ENCODE assay signal across 29 mouse cellular contexts in genomic region chr15:10593094-10593493, GRCm38 (mm10). TPM values are rescaled to one million over a fixed set of nuclear protein-coding genes. Genes with fewer than 3 reads are reported as not detected.
DNase-seq lines count a peak whose midpoint lies in the region; ATAC-seq and TF ChIP-seq lines count a peak whose summit lies in the region.
"Had no signal": no experiment of that assay in that cellular context is flagged by ENCODE, and none has a peak within 500 bp of the region (broad histone marks: within the 10 kb centered on the region; RNA-seq: fewer than 3 reads in every experiment).

No protein-coding gene starts in this region.

- H3K9me3 ChIP-seq in lung, embryonic 16.5 days (ENCODE audit: control insufficient read depth, low read length): no peaks in the 10 kb centered on the region
- H3K9me3 ChIP-seq: forebrain, embryonic 12.5 days; heart, embryonic 13.5 days; hindbrain, embryonic 15.5 days had no signal

- H3K4me1 ChIP-seq in lung, embryonic 16.5 days (replicated peaks; ENCODE audit: control insufficient read depth, insufficient read depth, low read length): peaks cover 4% of the 10 kb centered on the region
- peaks cover under 1% of the 10 kb centered on the region; the same call in 1 of the 2 replicates for H3K4me1 ChIP-seq in lung, adult 2 months (ENCODE audit: control insufficient read depth, insufficient read depth, low read length)
- H3K4me1 ChIP-seq: forebrain, embryonic 12.5 days; hindbrain, embryonic 15.5 days had no signal

- H3K27me3 ChIP-seq in lung, embryonic 16.5 days (ENCODE audit: control insufficient read depth, insufficient read depth, low read depth, low read length): no peaks in the 10 kb centered on the region
- H3K27me3 ChIP-seq: forebrain, embryonic 12.5 days; heart, embryonic 13.5 days; hindbrain, embryonic 15.5 days; Patski had no signal

- no peak overlapping the region for H3K4me3 ChIP-seq in lung, embryonic 16.5 days (ENCODE audit: low read length)
- no peak overlapping the region for H3K4me3 ChIP-seq in lung, adult 2 months (replicated peaks; ENCODE audit: extremely low read depth, low read depth, low read length)
- H3K4me3 ChIP-seq: forebrain, embryonic 12.5 days; heart, embryonic 13.5 days; hindbrain, embryonic 15.5 days had no signal

- no peak overlapping the region for H3K4me2 ChIP-seq in lung, embryonic 16.5 days (ENCODE audit: low read depth, low read length)
- H3K4me2 ChIP-seq: forebrain, embryonic 12.5 days; heart, embryonic 13.5 days; hindbrain, embryonic 15.5 days had no signal

- WGBS in lung, embryonic 16.5 days: 56% methylated on average over 6 of the region's 6 CpGs
- WGBS in lung, adult 2 months: 68% methylated on average over 6 of the region's 6 CpGs

- H3K27ac ChIP-seq in lung, embryonic 16.5 days (ENCODE audit: low read length): no peak overlapping the region
- H3K27ac ChIP-seq: forebrain, embryonic 12.5 days; heart, embryonic 13.5 days; hindbrain, embryonic 15.5 days had no signal

- peaks cover 12% of the 10 kb centered on the region; the same call in 1 of the 2 replicates for H3K36me3 ChIP-seq in lung, embryonic 16.5 days (ENCODE audit: control insufficient read depth, insufficient read depth, low read length)
- H3K36me3 ChIP-seq: hindbrain, embryonic 15.5 days had no signal

- TF ChIP-seq POLR2A in lung, adult 2 months (IDR thresholded peaks at IDR 0.05; ENCODE audit: borderline replicate concordance, extremely low read depth, low read depth, low read length): no peak

- no peak for TF ChIP-seq CTCF in lung, adult 2 months (IDR thresholded peaks at IDR 0.05; ENCODE audit: insufficient read depth, low read length)

- no peak for DNase-seq in lung, adult 2 months
- DNase-seq in 416B (ENCODE audit: low read depth) (peak; percentile 67), adipocyte (ENCODE audit: low spot score) (peak; percentile 36)
- DNase-seq in gastrocnemius, postnatal 10 days: no peak
- no peak for DNase-seq in natural killer cell, adult 2 months (ENCODE audit: low spot score in 2 of 2)
- no peak for DNase-seq in adrenal gland, adult 18-20 months (ENCODE audit: low spot score in 2 of 2)
- DNase-seq: adrenal gland, adult 8-10 months; adrenal gland, postnatal 36 days; B cell, adult 2 months; cerebellum, adult 2 months; cerebellum, postnatal 14 days; gastrocnemius, postnatal 14 days; heart, postnatal 36 days had no signal

- peak; percentile 61 for ATAC-seq in lung, embryonic 16.5 days (ENCODE audit: low read depth)
- peak; percentile 87 for ATAC-seq in granulocyte monocyte progenitor cell, adult 5-6 weeks (replicated peaks; ENCODE audit: poor library complexity, severe bottlenecking)
- ATAC-seq: activated CD4-positive, CD25-positive, alpha-beta regulatory T cell, adult 4 months; forebrain, embryonic 16.5 days; inflammation-experienced regulatory T-cells, adult 6 months; intestine, postnatal 0 days; Patski had no signal

- no peak overlapping the region for H3K9ac ChIP-seq in lung, embryonic 16.5 days (ENCODE audit: low read length)
- H3K9ac ChIP-seq: forebrain, embryonic 12.5 days; heart, embryonic 13.5 days; hindbrain, embryonic 15.5 days had no signal

RNA-seq across cellular contexts. Expression of gene Ttc23l, which starts 34.6 kb away (rescaled TPM):
- not detected in 2 replicates for polyA plus RNA-seq in lung, embryonic 16.5 days (2015; fragmentation: Nextera tagmentation; extraction: Ambion mirVana)
- not detected in 2 replicates for polyA plus RNA-seq in lung, adult 2 months (2012; rRNA removed)
- total RNA-seq in granulocyte monocyte progenitor cell, adult 5-6 weeks (2014; fragmentation: Nextera tagmentation): not detected in 2 replicates
- total RNA-seq in granulocyte monocyte progenitor cell, adult 5-6 weeks (2017): not detected in 2 replicates
- total RNA-seq in gastrocnemius, postnatal 10 days (2021): not detected
- not detected for total RNA-seq in adrenal gland, adult 18-20 months (2021)
- total RNA-seq: adrenal gland, adult 8-10 months; adrenal gland, postnatal 36 days; common myeloid progenitor, adult 5-6 weeks; gastrocnemius, postnatal 14 days; heart, adult 8-10 months; heart, postnatal 36 days; MEL had no signal
- polyA plus RNA-seq: activated CD4-positive, CD25-positive, alpha-beta regulatory T cell, adult 4 months; cerebellum, adult 2 months; forebrain, embryonic 12.5 days; forebrain, embryonic 16.5 days; frontal cortex, adult 2 months; heart, embryonic 13.5 days; heart, postnatal 0 days; hindbrain, embryonic 11.5 days; hindbrain, embryonic 15.5 days; inflammation-experienced regulatory T-cells, adult 6 months; intestine, postnatal 0 days; Patski had no signal

Comparison
In these comparisons a context has a peak if more than half of its experiments do, and no peak if none do; other contexts are left out.
1. DNase-seq: peak in 416B (single experiment) and adipocyte (single experiment); none in lung, adult 2 months (single experiment), gastrocnemius, postnatal 10 days (single experiment), natural killer cell, adult 2 months (0 of 2) and adrenal gland, adult 18-20 months (0 of 2).